Mouse (Mus musculus): ENCODE measurements around the gene Kctd13. TPM values are rescaled to one million over a fixed set of nuclear protein-coding genes. Genes with fewer than 3 reads are reported as not detected.
A peak's percentile ranks its signal among the peaks of the same experiment; 100 is the strongest.
"Not testable (repeated sequence)": the region's sequence is repeated elsewhere in the genome, so short reads cannot be mapped to it uniquely, and the experiment has no call there.

Kctd13 gene
- polyA plus RNA-seq, 1 experiment from 2014 or later, result 19.4 TPM

DNA sequence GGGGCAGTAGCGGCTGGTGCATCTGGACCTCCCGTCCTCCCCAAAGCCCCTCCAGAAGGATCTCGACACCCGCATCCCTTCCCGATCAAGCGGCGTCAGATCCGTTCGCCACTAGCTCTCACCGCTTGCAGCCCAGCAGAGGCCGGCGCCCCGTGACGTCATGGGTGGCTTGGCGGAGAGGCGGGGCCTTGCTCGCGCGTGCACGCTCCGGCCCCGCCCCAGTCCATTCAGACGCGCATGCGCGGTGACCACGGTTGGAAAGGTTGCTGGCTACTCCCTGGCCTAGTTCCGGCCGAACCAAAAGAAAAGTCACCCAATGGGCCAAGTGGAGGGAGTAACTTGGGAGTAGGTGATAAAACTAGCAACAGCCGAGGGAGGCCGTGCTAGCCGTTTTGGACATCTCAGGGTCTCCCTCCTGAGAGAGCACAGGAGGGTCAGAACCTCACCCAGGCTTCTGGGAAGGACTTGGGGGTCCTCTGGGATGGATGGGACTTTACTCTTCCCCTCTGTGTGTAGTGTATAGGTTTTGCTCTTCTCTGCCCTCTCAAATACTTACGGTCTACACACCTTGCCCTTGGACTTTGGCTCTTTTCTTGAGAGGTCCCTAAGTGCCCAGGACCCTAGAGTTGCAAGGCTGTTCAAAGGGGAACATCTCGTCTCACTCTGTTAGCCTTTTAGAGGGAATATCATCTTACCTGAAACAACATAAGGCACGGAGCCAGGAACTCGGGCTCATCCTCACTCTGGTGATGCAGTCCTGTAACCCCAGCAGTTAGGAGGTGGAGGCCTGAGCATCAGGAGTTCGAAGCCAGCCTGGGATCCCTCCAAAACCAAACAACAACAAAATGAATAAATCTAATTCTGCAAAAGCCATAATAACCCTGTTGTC is 30.3 kb upstream of the Kctd13 start:
- Histone ChIP-seq H3K9me3 (ENCODE audit: control insufficient read depth, low read length) (no peaks in the 10 kb centered on the region), H3K9ac (ENCODE audit: low read depth, low read length) (peak overlapping the region; percentile 64)

GRCm38 (mm10) chr7:126899781-126900180 is 28.9 kb upstream of the Kctd13 start:
- not testable (repeated sequence) for H3K9me3 ChIP-seq (ENCODE audit: control insufficient read depth, low read length); ATAC-seq (ENCODE audit: low FRiP score, low TSS enrichment); H3K27ac ChIP-seq (ENCODE audit: low read depth, low read length); H3K4me1 ChIP-seq (ENCODE audit: control insufficient read depth, insufficient read depth, low read length); H3K9ac ChIP-seq (ENCODE audit: low read depth, low read length); H3K4me2 ChIP-seq (replicated peaks; ENCODE audit: low read depth, low read length); H3K27me3 ChIP-seq (ENCODE audit: control insufficient read depth, insufficient read depth, low read length); H3K4me3 ChIP-seq (ENCODE audit: low read length); H3K36me3 ChIP-seq (ENCODE audit: control insufficient read depth, insufficient read depth, low read length)
- 88% methylated on average over 7 of the region's 9 CpGs for WGBS

More for the DNA sequence above, 30.3 kb upstream of the Kctd13 start:
- H3K36me3 ChIP-seq (ENCODE audit: control insufficient read depth, insufficient read depth, low read length), result no peaks in the 10 kb centered on the region
- H3K4me2 ChIP-seq (replicated peaks; ENCODE audit: low read depth, low read length), result peak overlapping the region; percentile 61
- WGBS, result 9% methylated on average over 37 of the region's 37 CpGs
- H3K4me1 ChIP-seq (ENCODE audit: control insufficient read depth, insufficient read depth, low read length), result peaks cover 9% of the 10 kb centered on the region; the same call in 1 of the 2 replicates
- H3K27ac ChIP-seq (ENCODE audit: low read depth, low read length), result peak overlapping the region; percentile 18; the same call in 1 of the 2 replicates
- ATAC-seq (ENCODE audit: low FRiP score, low TSS enrichment), result peak; percentile 96
- no peaks in the 10 kb centered on the region for H3K27me3 ChIP-seq (ENCODE audit: control insufficient read depth, insufficient read depth, low read length)
- H3K4me3 ChIP-seq (ENCODE audit: low read length), result peak overlapping the region; percentile 51

DNA sequence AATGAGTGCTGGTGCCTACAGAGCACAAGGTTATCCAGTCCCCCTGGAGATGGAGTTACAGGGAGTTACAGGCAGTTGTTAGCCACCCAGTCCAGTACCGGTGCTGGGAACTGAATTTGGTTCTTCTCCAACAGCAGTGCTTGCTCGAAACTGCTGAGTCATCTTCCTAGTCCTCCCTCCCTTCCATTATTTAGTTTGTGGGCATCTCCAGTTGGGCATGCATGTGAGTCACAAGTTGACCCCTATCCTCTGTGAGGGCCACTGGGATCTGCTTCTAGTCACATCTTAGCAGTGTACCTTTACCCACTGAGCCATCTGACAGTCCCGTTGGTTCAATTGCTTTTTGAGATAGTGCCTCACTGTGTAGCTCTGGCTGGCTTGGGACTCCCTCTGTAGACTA is 23.1 kb upstream of the Kctd13 start:
- WGBS, result 81% methylated on average over 3 of the region's 3 CpGs
- Histone ChIP-seq H3K4me3 (ENCODE audit: low read length) (no peak overlapping the region), H3K4me2 (replicated peaks; ENCODE audit: low read depth, low read length) (no peak overlapping the region), H3K36me3 (ENCODE audit: control insufficient read depth, insufficient read depth, low read length) (no peaks in the 10 kb centered on the region), H3K27ac (ENCODE audit: low read depth, low read length) (no peak overlapping the region), H3K9me3 (ENCODE audit: control insufficient read depth, low read length) (no peaks in the 10 kb centered on the region), H3K4me1 (ENCODE audit: control insufficient read depth, insufficient read depth, low read length) (no peaks in the 10 kb centered on the region), H3K9ac (ENCODE audit: low read depth, low read length) (no peak overlapping the region), H3K27me3 (ENCODE audit: control insufficient read depth, insufficient read depth, low read length) (no peaks in the 10 kb centered on the region)
- no peak for ATAC-seq (ENCODE audit: low FRiP score, low TSS enrichment)

GRCm38 (mm10) chr7:126914844-126915243 is 13.8 kb upstream of the Kctd13 start:
- no peaks in the 10 kb centered on the region for H3K4me1 ChIP-seq (ENCODE audit: control insufficient read depth, insufficient read depth, low read length)
- WGBS, result 85% methylated on average over 3 of the region's 3 CpGs
- no peak overlapping the region for H3K9ac ChIP-seq (ENCODE audit: low read depth, low read length)
- H3K4me2 ChIP-seq (replicated peaks; ENCODE audit: low read depth, low read length), result no peak overlapping the region
- H3K9me3 ChIP-seq (ENCODE audit: control insufficient read depth, low read length), result no peaks in the 10 kb centered on the region
- H3K4me3 ChIP-seq (ENCODE audit: low read length), result no peak overlapping the region
- no peak for ATAC-seq (ENCODE audit: low FRiP score, low TSS enrichment)
- no peak overlapping the region for H3K27ac ChIP-seq (ENCODE audit: low read depth, low read length)
- H3K27me3 ChIP-seq (ENCODE audit: control insufficient read depth, insufficient read depth, low read length), result no peaks in the 10 kb centered on the region
- H3K36me3 ChIP-seq (ENCODE audit: control insufficient read depth, insufficient read depth, low read length), result no peaks in the 10 kb centered on the region

GRCm38 (mm10) chr7:126918356-126918755 is 10.3 kb upstream of the Kctd13 start:
- ATAC-seq (ENCODE audit: low FRiP score, low TSS enrichment); H3K27me3 ChIP-seq (ENCODE audit: control insufficient read depth, insufficient read depth, low read length); H3K4me3 ChIP-seq (ENCODE audit: low read length); H3K4me2 ChIP-seq (replicated peaks; ENCODE audit: low read depth, low read length); H3K36me3 ChIP-seq (ENCODE audit: control insufficient read depth, insufficient read depth, low read length); H3K4me1 ChIP-seq (ENCODE audit: control insufficient read depth, insufficient read depth, low read length); H3K27ac ChIP-seq (ENCODE audit: low read depth, low read length); H3K9me3 ChIP-seq (ENCODE audit: control insufficient read depth, low read length); H3K9ac ChIP-seq (ENCODE audit: low read depth, low read length): not testable (repeated sequence)
- WGBS, result 29% methylated on average over 4 of the region's 4 CpGs

GRCm38 (mm10) chr7:126919973-126920372 is 8.7 kb upstream of the Kctd13 start:
- WGBS, result 88% methylated on average over 4 of the region's 4 CpGs
- no peaks in the 10 kb centered on the region for H3K36me3 ChIP-seq (ENCODE audit: control insufficient read depth, insufficient read depth, low read length)
- no peak overlapping the region for H3K9ac ChIP-seq (ENCODE audit: low read depth, low read length)
- H3K4me1 ChIP-seq (ENCODE audit: control insufficient read depth, insufficient read depth, low read length), result no peaks in the 10 kb centered on the region
- no peaks in the 10 kb centered on the region for H3K9me3 ChIP-seq (ENCODE audit: control insufficient read depth, low read length)
- no peaks in the 10 kb centered on the region for H3K27me3 ChIP-seq (ENCODE audit: control insufficient read depth, insufficient read depth, low read length)
- no peak overlapping the region for H3K27ac ChIP-seq (ENCODE audit: low read depth, low read length)
- H3K4me3 ChIP-seq (ENCODE audit: low read length), result no peak overlapping the region
- no peak for ATAC-seq (ENCODE audit: low FRiP score, low TSS enrichment)
- H3K4me2 ChIP-seq (replicated peaks; ENCODE audit: low read depth, low read length), result no peak overlapping the region

DNA sequence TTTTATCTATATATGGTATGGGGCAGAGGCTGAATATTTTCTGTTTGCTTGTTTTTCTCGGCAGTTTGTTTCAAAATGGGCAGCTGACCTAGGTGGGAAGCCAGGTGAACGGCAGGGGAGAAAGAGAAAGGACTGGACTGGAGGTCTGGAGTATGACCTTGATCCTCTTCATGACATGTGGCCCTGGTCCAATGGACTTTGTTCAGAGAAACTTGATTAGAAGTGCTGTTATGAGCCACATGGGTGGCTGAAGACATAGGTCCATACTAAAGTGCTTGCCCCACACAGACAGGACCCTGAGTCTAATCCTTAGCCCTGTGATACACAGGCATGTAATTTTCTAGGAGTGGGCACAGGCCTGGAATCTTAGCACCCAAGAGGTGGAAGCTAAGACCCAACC is 7.1 kb upstream of the Kctd13 start:
- H3K9ac ChIP-seq (ENCODE audit: low read depth, low read length), result no peak overlapping the region
- 0 out of 2 replicates have a peak overlapping the region, but pooled peaks have one; percentile 7 for H3K27ac ChIP-seq (ENCODE audit: low read depth, low read length)
- no peak overlapping the region for H3K4me2 ChIP-seq (replicated peaks; ENCODE audit: low read depth, low read length)
- no peaks in the 10 kb centered on the region for H3K4me1 ChIP-seq (ENCODE audit: control insufficient read depth, insufficient read depth, low read length)
- no peak for ATAC-seq (ENCODE audit: low FRiP score, low TSS enrichment)
- no peaks in the 10 kb centered on the region for H3K36me3 ChIP-seq (ENCODE audit: control insufficient read depth, insufficient read depth, low read length)
- 67% methylated on average over 2 of the region's 2 CpGs for WGBS
- no peak overlapping the region for H3K4me3 ChIP-seq (ENCODE audit: low read length)
- no peaks in the 10 kb centered on the region for H3K9me3 ChIP-seq (ENCODE audit: control insufficient read depth, low read length)
- no peaks in the 10 kb centered on the region for H3K27me3 ChIP-seq (ENCODE audit: control insufficient read depth, insufficient read depth, low read length)

DNA sequence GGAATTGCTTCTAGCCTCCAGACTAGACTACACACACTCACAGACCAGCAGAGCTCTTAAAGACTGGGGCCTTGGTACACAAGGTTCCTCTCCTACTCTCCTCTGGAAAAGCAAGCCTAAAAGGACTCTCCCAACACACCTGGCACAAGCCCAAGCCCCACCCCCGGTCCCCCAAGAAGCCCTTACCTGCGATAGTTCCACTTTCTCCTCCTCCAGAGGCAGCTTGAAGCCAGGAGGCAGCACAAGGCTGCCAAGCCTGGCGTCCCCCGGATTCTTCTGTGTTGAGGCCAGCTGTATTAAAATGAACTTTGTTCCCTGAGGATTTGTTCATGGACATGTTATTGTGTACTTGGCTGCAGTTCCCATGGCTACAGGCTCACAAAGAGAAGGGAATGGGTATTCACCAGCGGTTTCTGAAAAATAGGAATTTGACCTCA is 6.0 kb upstream of the Kctd13 start, which contains the start of gene Tmem219:
Tmem219 (minus strand) TSS at position 294 of the 437 bp plus-strand sequence.
- no peak within 1 kb of the TSS for H3K4me2 ChIP-seq (replicated peaks; ENCODE audit: low read depth, low read length)
- WGBS, result 56% methylated on average over 5 of the region's 5 CpGs
- no peaks in the 10 kb centered on the region for H3K36me3 ChIP-seq (ENCODE audit: control insufficient read depth, insufficient read depth, low read length)
- H3K4me3 ChIP-seq (ENCODE audit: low read length), result no peak within 1 kb of the TSS
- no peak for ATAC-seq (ENCODE audit: low FRiP score, low TSS enrichment)
- H3K9me3 ChIP-seq (ENCODE audit: control insufficient read depth, low read length), result no peaks in the 10 kb centered on the region
- no peaks in the 10 kb centered on the region for H3K4me1 ChIP-seq (ENCODE audit: control insufficient read depth, insufficient read depth, low read length)
- no peaks in the 10 kb centered on the region for H3K27me3 ChIP-seq (ENCODE audit: control insufficient read depth, insufficient read depth, low read length)
- no peak within 1 kb of the TSS for H3K9ac ChIP-seq (ENCODE audit: low read depth, low read length)
- 0 out of 2 replicates have a peak within 1 kb of the TSS, but pooled peaks have one; percentile 7 for H3K27ac ChIP-seq (ENCODE audit: low read depth, low read length)

DNA sequence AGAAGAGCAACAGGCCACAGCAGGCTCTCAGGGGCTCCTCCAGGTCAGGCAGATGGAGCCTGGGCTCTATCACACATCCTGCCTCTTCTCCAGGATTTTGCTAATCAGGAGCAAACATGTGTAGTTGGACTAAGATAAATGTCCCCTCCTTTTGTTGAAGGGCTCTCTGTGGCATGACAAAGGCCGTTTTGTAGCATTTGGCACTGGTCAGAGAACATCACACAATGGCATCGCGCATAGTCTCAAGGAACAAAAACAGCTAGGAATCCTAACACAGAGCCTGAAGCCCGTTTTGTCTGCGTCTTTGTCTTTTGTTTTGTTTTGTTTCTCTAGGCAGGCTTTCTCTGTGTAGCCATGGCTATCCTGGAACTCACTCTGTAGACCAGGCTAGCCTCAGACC is 4.7 kb upstream of the Kctd13 start:
- no peak for ATAC-seq (ENCODE audit: low FRiP score, low TSS enrichment)
- no peaks in the 10 kb centered on the region for H3K36me3 ChIP-seq (ENCODE audit: control insufficient read depth, insufficient read depth, low read length)
- H3K4me1 ChIP-seq (ENCODE audit: control insufficient read depth, insufficient read depth, low read length), result no peaks in the 10 kb centered on the region
- no peak overlapping the region for H3K4me3 ChIP-seq (ENCODE audit: low read length)
- H3K4me2 ChIP-seq (replicated peaks; ENCODE audit: low read depth, low read length), result no peak overlapping the region
- no peak overlapping the region for H3K9ac ChIP-seq (ENCODE audit: low read depth, low read length)
- H3K9me3 ChIP-seq (ENCODE audit: control insufficient read depth, low read length), result no peaks in the 10 kb centered on the region
- WGBS, result 81% methylated on average over 5 of the region's 5 CpGs
- no peak overlapping the region for H3K27ac ChIP-seq (ENCODE audit: low read depth, low read length)
- no peaks in the 10 kb centered on the region for H3K27me3 ChIP-seq (ENCODE audit: control insufficient read depth, insufficient read depth, low read length)

Data from kidney, embryonic 14.5 days (tissue).